Mouse (Mus musculus): ENCODE measurements around the gene Suds3.

Gene Suds3

GRCm38 (mm10) chr5:117061251-117061650, 54.7 kb downstream of the Suds3 start:
- in situ Hi-C loops (cut with MseI, MboI) = no loop called here

DNA sequence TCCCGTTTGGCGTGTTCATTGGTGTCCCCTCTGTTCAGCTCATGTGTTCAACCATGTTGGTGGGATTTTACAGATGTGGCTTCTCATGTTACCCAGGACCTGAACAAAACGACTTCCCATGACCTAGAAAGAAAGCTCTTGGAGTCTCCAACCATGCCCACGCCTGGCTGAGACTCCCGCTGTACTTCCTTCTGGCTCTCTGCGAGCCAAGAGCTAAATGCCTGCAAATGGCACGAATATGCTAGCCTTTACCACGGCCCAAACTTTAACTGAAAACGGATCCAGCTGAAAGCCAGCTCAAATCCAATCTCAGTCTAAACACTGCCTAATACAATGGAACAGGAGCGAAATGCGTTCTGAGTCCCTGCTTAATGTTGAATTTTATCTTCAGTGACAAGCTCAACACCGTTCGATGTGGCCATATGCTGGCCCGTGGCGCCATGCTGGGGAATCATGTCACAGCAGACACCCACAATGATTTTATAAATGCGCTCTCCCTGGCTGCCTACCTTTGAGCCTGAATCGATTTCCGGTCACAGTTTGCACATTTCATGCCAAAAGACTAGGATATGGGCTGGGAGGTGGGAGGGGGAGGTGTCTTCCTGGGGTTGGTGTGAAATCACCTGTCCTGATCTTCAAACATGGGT, 55.3 kb downstream of the Suds3 start:
- in situ Hi-C loops (cut with MseI, MboI) = no loop called here

DNA sequence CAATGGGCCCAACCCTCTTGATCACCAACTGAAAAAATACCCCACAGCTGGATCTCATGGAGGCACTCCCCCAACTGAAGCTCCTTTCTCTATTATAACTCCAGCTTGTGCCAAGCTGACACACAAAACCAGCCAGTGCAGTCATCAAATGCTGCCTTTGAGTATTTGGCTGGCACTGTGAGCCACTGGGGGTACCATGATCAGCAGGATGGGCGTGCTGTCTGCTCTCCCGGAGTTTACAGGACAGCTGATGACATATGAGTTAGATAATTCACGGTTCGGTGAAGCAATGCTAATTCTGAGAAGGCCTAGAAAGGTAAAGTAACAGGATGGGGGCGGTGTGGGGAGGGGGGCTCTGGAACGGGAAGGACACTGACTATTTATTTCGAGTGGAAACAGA, 66.0 kb downstream of the Suds3 start:
- in situ Hi-C loops (cut with MseI, MboI) = no loop called here

GRCm38 (mm10) chr5:117045101-117045500, 70.8 kb downstream of the Suds3 start:
- in situ Hi-C loops (cut with MseI, MboI) = no loop called here

GRCm38 (mm10) chr5:117042661-117043060, 73.3 kb downstream of the Suds3 start:
- in situ Hi-C loops (cut with MseI, MboI) = no loop called here

Measured in mouse trophoblast stem cell (cell line).